Mouse (Mus musculus) urinary bladder, postnatal 25 days (tissue): Measurements from ENCODE around the gene Kndc1.

Source experiments
- DNase-seq: peaks from one replicate; pipeline ENCODE4 v3.0.0; 2022; ENCODE audit warnings: low spot score

Gene Kndc1

GRCm38 (mm10) chr7:139894655-139895557 lies at the start of gene Kndc1:
TSS of gene Kndc1 (plus strand) at chr7:139894696.
- no peak for DNase-seq

GRCm38 (mm10) chr7:139845101-139845500 lies 49.4 kb upstream of the Kndc1 start:
- DNase-seq, result no peak

GRCm38 (mm10) chr7:139850152-139850551 lies 44.3 kb upstream of the Kndc1 start:
- DNase-seq, result no peak

GRCm38 (mm10) chr7:139850677-139851076 lies 43.8 kb upstream of the Kndc1 start:
- DNase-seq, result no peak

- no peak for DNase-seq
Measured at GRCm38 (mm10) chr7:139851098-139851497, 43.4 kb upstream of the Kndc1 start.

- DNase-seq, result no peak
Measured at GRCm38 (mm10) chr7:139855261-139855660, 39.2 kb upstream of the Kndc1 start.

GRCm38 (mm10) chr7:139861411-139861810 lies 33.1 kb upstream of the Kndc1 start:
- peak; percentile 52 for DNase-seq

- no peak for DNase-seq
Measured at GRCm38 (mm10) chr7:139863076-139863475, 31.4 kb upstream of the Kndc1 start.

GRCm38 (mm10) chr7:139864253-139864652 lies 30.2 kb upstream of the Kndc1 start:
- DNase-seq, result no peak

- no peak for DNase-seq
Measured at GRCm38 (mm10) chr7:139864871-139865270, 29.6 kb upstream of the Kndc1 start.

GRCm38 (mm10) chr7:139871014-139871413 lies 23.5 kb upstream of the Kndc1 start:
- no peak for DNase-seq

- no peak for DNase-seq
Measured at GRCm38 (mm10) chr7:139877167-139877792, 17.2 kb upstream of the Kndc1 start.

GRCm38 (mm10) chr7:139878122-139878521 lies 16.4 kb upstream of the Kndc1 start:
- DNase-seq, result no peak

GRCm38 (mm10) chr7:139878621-139879020 lies 15.9 kb upstream of the Kndc1 start:
- DNase-seq, result no peak

GRCm38 (mm10) chr7:139883545-139883944 lies 11.0 kb upstream of the Kndc1 start:
- no peak for DNase-seq

- no peak for DNase-seq
Measured at GRCm38 (mm10) chr7:139891779-139892178, 2.7 kb upstream of the Kndc1 start.

GRCm38 (mm10) chr7:139896271-139896670 lies 1.8 kb downstream of the Kndc1 start:
- DNase-seq, result no peak

GRCm38 (mm10) chr7:139896796-139897195 lies 2.3 kb downstream of the Kndc1 start:
- no peak for DNase-seq

GRCm38 (mm10) chr7:139898606-139899005 lies 4.1 kb downstream of the Kndc1 start:
- no peak for DNase-seq

- DNase-seq, result no peak
Measured at GRCm38 (mm10) chr7:139899505-139899904, 5.0 kb downstream of the Kndc1 start.

GRCm38 (mm10) chr7:139900456-139900855 lies 6.0 kb downstream of the Kndc1 start:
- DNase-seq, result no peak

GRCm38 (mm10) chr7:139900896-139901295 lies 6.4 kb downstream of the Kndc1 start:
- no peak for DNase-seq

- DNase-seq, result no peak
Measured at GRCm38 (mm10) chr7:139901981-139902380, 7.5 kb downstream of the Kndc1 start.
